Mouse (Mus musculus) T-cell, adult 66 days (primary cell): Measurements from ENCODE around the gene Cks2. TPM values are rescaled to one million over a fixed set of nuclear protein-coding genes. Genes with fewer than 3 reads are reported as not detected.

ENCODE experiments used
- total RNA-seq, 2 experiments: library from RNA; stranded (reverse); gene quantifications; 3 replicates in 1 of 2; 4 replicates in 1 of 2; pipeline ENCODE4 v1.2.4; 2023

Cks2 gene
- total RNA-seq = 10 to 100 TPM; 18.6 to 25.2 TPM

DNA sequence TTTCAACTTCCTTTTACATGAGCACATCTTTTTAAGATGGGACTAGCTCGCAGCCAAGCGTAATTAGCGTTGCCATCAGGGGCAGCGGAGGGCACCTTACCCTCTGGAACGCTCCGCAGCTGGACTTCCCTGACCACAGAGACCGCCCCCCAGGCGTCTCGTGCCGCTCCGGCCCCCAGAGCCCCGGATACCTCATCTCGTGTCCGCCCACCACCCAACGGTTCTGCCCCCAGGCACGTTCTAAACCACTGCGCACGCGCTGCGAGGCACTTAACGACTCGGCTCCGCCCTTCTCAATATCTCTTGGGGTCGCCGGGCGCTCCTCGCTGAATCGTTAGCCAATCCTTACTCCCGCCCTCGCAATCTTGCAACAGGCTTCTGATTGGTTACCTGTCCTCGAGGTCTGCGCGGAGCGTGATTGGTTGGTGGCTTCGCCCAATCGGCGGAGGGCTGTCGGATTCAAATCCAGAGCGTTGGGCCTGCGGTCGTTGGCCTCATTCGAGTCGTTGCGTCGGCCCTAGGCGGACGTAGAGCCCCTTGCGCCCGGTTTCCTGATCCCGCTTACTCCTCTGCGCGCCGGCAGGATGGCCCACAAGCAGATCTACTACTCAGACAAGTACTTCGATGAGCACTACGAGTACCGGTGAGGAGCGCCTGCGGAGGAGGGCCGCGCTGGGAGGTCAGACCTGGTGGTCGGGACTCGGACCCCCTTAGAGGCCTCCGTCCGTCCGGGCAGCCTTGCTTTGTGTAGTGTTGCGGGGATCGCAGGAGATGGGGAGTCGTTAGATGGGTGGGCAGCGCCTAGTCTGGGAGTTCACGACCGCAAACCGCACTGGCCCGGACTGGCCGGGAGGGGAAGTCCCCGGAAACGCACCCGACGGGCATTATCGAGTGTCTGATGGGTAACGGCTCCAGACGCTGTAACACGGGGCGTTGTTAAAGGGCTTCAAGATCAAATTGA, at the start of gene Cks2:
TSS of gene Cks2 (plus strand) at position 404 of the 961 bp plus-strand sequence.

GRCm38 (mm10) chr13:51651408-51652064, 6.5 kb downstream of the Cks2 start, which contains the start of gene Secisbp2:
Secisbp2 (plus strand) TSS chr13:51651697.

Other genes with a start within 250 kb of the Cks2 start
- under 1 TPM; 0.18 to 0.50 TPM for gene S1pr3, start 236.6 kb upstream of the Cks2 start, total RNA-seq
- gene Shc3, start 75.8 kb upstream of the Cks2 start, total RNA-seq = not detected
- 10 to 100 TPM; 55.4 to 62.6 TPM for gene Secisbp2, start 6.5 kb downstream of the Cks2 start, total RNA-seq
- 100 to 1,000 TPM; 224 to 243 TPM for gene Sema4d, start 148.5 kb downstream of the Cks2 start, total RNA-seq
- gene Gadd45g, start 201.4 kb downstream of the Cks2 start, total RNA-seq = 1 to 10 TPM; 2.8 to 5.3 TPM